Mouse (Mus musculus) lung, adult 2 months (tissue): ENCODE data around the gene Adamts2.

Source experiments
- CTCF ChIP-seq: fragments of 200-500 bp; IDR thresholded peaks from 2 replicates; pipeline ENCODE4 v1.5.1; 2011; ENCODE audit warnings: mild to moderate bottlenecking, low read length, control low read depth; ENCODE audit not compliant: insufficient read depth
- POLR2A ChIP-seq: fragments of 200-500 bp; IDR thresholded peaks from 2 replicates; pipeline ENCODE4 v1.6.1; 2011; ENCODE audit warnings: low read depth, mild to moderate bottlenecking, control low read depth, low read length, borderline replicate concordance; ENCODE audit errors: extremely low read depth

DNA sequence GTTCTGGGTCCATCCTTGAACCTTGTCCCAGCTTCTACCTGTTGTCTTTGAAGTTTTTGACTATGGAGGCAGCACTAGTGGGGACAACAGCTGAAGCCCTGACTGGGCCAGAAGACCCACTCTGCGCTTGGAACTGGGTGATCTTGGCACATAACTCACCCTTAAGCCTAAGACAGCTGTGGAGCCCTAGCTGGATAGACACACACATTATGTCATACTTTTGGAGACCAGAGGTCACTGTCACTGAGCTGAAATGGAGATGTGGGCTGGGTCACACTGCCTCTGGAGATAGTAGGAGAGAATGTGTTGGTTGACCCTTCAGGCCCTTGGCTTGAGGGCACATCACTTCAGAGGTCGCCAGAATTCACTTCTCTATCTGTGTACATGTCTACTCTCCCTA is 69.5 kb downstream of the Adamts2 start:
- TF ChIP-seq CTCF, result no peak
- TF ChIP-seq POLR2A, result no peak
